Mouse (Mus musculus): ENCODE results near the gene Ubqln1. TPM values are rescaled to one million over a fixed set of nuclear protein-coding genes. Genes with fewer than 3 reads are reported as not detected.

Gene Ubqln1
- polyA plus RNA-seq, 1 experiment from 2014 or later, result 123 TPM

Other genes starting within 250 kb of the Ubqln1 start
- gene Klhl3, start 102.1 kb downstream of the Ubqln1 start, polyA plus RNA-seq (2015; fragmentation: Nextera tagmentation; extraction: Ambion mirVana), result 5.6 and 6.7 TPM in 2 replicates
- 73.6 and 81.0 TPM in 2 replicates for gene Hnrnpa0, start 87.1 kb downstream of the Ubqln1 start, polyA plus RNA-seq (2015; fragmentation: Nextera tagmentation; extraction: Ambion mirVana)
- gene Idnk, start 58.0 kb downstream of the Ubqln1 start, polyA plus RNA-seq (2015; fragmentation: Nextera tagmentation; extraction: Ambion mirVana), result 66.5 and 73.2 TPM in 2 replicates
- 32.0 and 34.6 TPM in 2 replicates for gene Gkap1, start 60.0 kb upstream of the Ubqln1 start, polyA plus RNA-seq (2015; fragmentation: Nextera tagmentation; extraction: Ambion mirVana)
- gene Kif27, start 143.5 kb upstream of the Ubqln1 start, polyA plus RNA-seq (2015; fragmentation: Nextera tagmentation; extraction: Ambion mirVana), result 1.4 and 1.6 TPM in 2 replicates
- gene 2210016F16Rik, start 169.6 kb upstream of the Ubqln1 start, polyA plus RNA-seq (2015; fragmentation: Nextera tagmentation; extraction: Ambion mirVana), result 24.4 and 26.3 TPM in 2 replicates
- 28.0 and 28.4 TPM in 2 replicates for gene Rmi1, start 186.6 kb upstream of the Ubqln1 start, polyA plus RNA-seq (2015; fragmentation: Nextera tagmentation; extraction: Ambion mirVana)
- 2,271 and 2,276 TPM in 2 replicates for gene Hnrnpk, start 187.7 kb upstream of the Ubqln1 start, polyA plus RNA-seq (2015; fragmentation: Nextera tagmentation; extraction: Ambion mirVana)

Measured in forebrain, embryonic 13.5 days (tissue).